Mouse (Mus musculus) G1E (cell line): ENCODE data around the gene BC067074. TPM values are rescaled to one million over a fixed set of nuclear protein-coding genes. Genes with fewer than 3 reads are reported as not detected.

Experiments
- ATAC-seq: 2 replicates; pipeline ENCODE4 v1.8.0; 2016; ENCODE audit warnings: mild to moderate bottlenecking; ENCODE audit not compliant: insufficient number of reproducible peaks, poor library complexity, low FRiP score, severe bottlenecking; ENCODE audit errors: extremely low read depth
- DNase-seq: peaks from one replicate; pipeline ENCODE4 v3.0.0; 2012; ENCODE audit warnings: low spot score
- H3K27me3 ChIP-seq: 2 replicates; pipeline ENCODE4 v1.6.1; 2012; ENCODE audit warnings: mild to moderate bottlenecking, low read length, inconsistent platforms; ENCODE audit not compliant: insufficient read depth
- H3K36me3 ChIP-seq: replicated peaks from 2 replicates; pipeline ENCODE3; 2012; ENCODE audit warnings: mild to moderate bottlenecking, inconsistent platforms
- H3K4me1 ChIP-seq: 2 replicates; pipeline ENCODE4 v1.6.1; 2012; ENCODE audit warnings: low read depth, low read length, inconsistent platforms, mixed read lengths; ENCODE audit not compliant: insufficient read depth
- H3K4me3 ChIP-seq: 2 replicates; pipeline ENCODE4 v1.5.1; 2012; ENCODE audit warnings: low read depth, mild to moderate bottlenecking, inconsistent platforms, low read length, moderate library complexity, mixed read lengths
- H3K9me3 ChIP-seq: replicated peaks from 2 replicates; pipeline ENCODE4 v1.6.1; 2012; ENCODE audit warnings: inconsistent platforms
- CTCF ChIP-seq: IDR thresholded peaks from 2 replicates; pipeline ENCODE4 v1.5.1; 2012; ENCODE audit warnings: low read depth, low read length, inconsistent platforms, mixed read lengths
- GATA1 ChIP-seq: IDR thresholded peaks from 2 replicates; pipeline ENCODE4 v1.6.1; 2012; ENCODE audit warnings: borderline replicate concordance, low read length, inconsistent platforms, mixed read lengths
- GATA2 ChIP-seq: IDR thresholded peaks from 2 replicates; pipeline ENCODE4 v1.6.1; 2012; ENCODE audit warnings: low read depth, low read length, inconsistent platforms, borderline replicate concordance
- POLR2AphosphoS5 ChIP-seq: IDR thresholded peaks from 2 replicates; pipeline ENCODE4 v1.6.1; 2012; ENCODE audit warnings: low read depth, low read length, inconsistent platforms; ENCODE audit not compliant: insufficient replicate concordance
- TAL1 ChIP-seq: conservative IDR thresholded peaks from 2 replicates; pipeline ENCODE4 v1.6.1; 2012; ENCODE audit warnings: low read depth, low read length, inconsistent platforms, mixed read lengths
- polyA plus RNA-seq: library from polyadenylated mRNA; stranded (reverse); fragments of >175 nt; gene quantifications from 2 replicates; pipeline ENCODE4 v1.2.3, GENCODE M21; 2012
- total RNA-seq, 2 experiments: library from RNA; stranded (forward) in 1 of 2; stranded (reverse) in 1 of 2; fragments of 200-1000 nt in 1 of 2; fragments of >200 nt in 1 of 2; fragmentation: Nextera tagmentation in 1 of 2; gene quantifications; 2 replicates each; pipeline ENCODE4 v1.2.3; 2014 to 2017

BC067074 gene
- total and polyA plus RNA-seq, 3 experiments, result 0.11 TPM; not detected in 2

GRCm38 (mm10) chr13:113421472-113421871 lies 128.5 kb downstream of the BC067074 start:
- Histone ChIP-seq H3K4me3 (no peak overlapping the region), H3K9me3 (no peaks in the 10 kb centered on the region), H3K27me3 (peaks cover 7% of the 10 kb centered on the region), H3K4me1 (no peaks in the 10 kb centered on the region), H3K36me3 (no peaks in the 10 kb centered on the region)
- ATAC-seq (no peak), DNase-seq (no peak)
- TF ChIP-seq POLR2AphosphoS5, result no peak
- no peak for TF ChIP-seq CTCF
- no peak for TF ChIP-seq GATA1

GRCm38 (mm10) chr13:113423825-113424224 lies 130.9 kb downstream of the BC067074 start:
- ATAC-seq, result no peak
- DNase-seq, result no peak
- H3K4me1 ChIP-seq, result no peaks in the 10 kb centered on the region
- H3K9me3 ChIP-seq, result no peaks in the 10 kb centered on the region
- H3K36me3 ChIP-seq, result no peaks in the 10 kb centered on the region
- TF ChIP-seq GATA2, result no peak
- TF ChIP-seq POLR2AphosphoS5, result no peak
- no peak for TF ChIP-seq GATA1
- no peak for TF ChIP-seq CTCF
- no peak for TF ChIP-seq TAL1
- peaks cover 7% of the 10 kb centered on the region for H3K27me3 ChIP-seq
- no peak overlapping the region for H3K4me3 ChIP-seq

DNA sequence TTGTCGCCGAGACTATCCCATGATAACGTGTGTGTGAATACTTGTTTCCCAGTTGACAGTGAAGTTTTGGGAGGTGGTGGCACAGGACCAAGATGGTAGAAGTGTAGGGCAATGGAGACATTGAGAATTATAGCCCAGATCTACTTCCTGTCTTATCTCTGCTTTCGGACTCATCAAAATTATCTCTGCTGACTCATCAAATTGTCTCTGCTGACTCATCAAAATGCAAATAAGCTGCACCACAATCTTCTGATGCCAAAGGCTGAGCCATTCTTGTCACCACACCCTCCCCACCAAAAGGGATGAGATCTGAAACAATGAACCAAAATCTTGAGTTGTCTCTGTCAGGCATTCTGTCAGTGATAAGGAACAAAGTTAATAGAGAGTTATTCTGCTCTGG lies 132.9 kb downstream of the BC067074 start:
- TF ChIP-seq POLR2AphosphoS5, result no peak
- TF ChIP-seq TAL1, result no peak
- no peak for TF ChIP-seq CTCF
- TF ChIP-seq GATA1, result no peak
- TF ChIP-seq GATA2, result no peak
- no peaks in the 10 kb centered on the region for H3K36me3 ChIP-seq
- no peak for DNase-seq
- H3K27me3 ChIP-seq, result peaks cover 8% of the 10 kb centered on the region
- ATAC-seq, result no peak
- no peaks in the 10 kb centered on the region for H3K4me1 ChIP-seq
- no peak overlapping the region for H3K4me3 ChIP-seq
- no peaks in the 10 kb centered on the region for H3K9me3 ChIP-seq

Other genes with a start within 250 kb of the BC067074 start
- not detected in 2 replicates for gene Gpx8, start 246.7 kb upstream of the BC067074 start, total RNA-seq (2014; fragmentation: Nextera tagmentation)
- gene Gpx8, start 246.7 kb upstream of the BC067074 start, total RNA-seq (2017), result 0.16 TPM in 1 of 2 replicates, not detected in the other
- not detected in 2 replicates for gene Gpx8, start 246.7 kb upstream of the BC067074 start, polyA plus RNA-seq
- not detected in 2 replicates for gene Gzma, start 192.2 kb upstream of the BC067074 start, total RNA-seq (2014; fragmentation: Nextera tagmentation)
- gene Gzma, start 192.2 kb upstream of the BC067074 start, total RNA-seq (2017), result not detected in 2 replicates
- not detected in 2 replicates for gene Gzma, start 192.2 kb upstream of the BC067074 start, polyA plus RNA-seq
- not detected in 2 replicates for gene Esm1, start 83.5 kb upstream of the BC067074 start, total RNA-seq (2014; fragmentation: Nextera tagmentation)
- gene Esm1, start 83.5 kb upstream of the BC067074 start, total RNA-seq (2017), result not detected in 2 replicates
- gene Esm1, start 83.5 kb upstream of the BC067074 start, polyA plus RNA-seq, result not detected in 2 replicates
- gene Gzmk, start 67.3 kb upstream of the BC067074 start, total RNA-seq (2014; fragmentation: Nextera tagmentation), result not detected in 2 replicates
- not detected in 2 replicates for gene Gzmk, start 67.3 kb upstream of the BC067074 start, total RNA-seq (2017)
- gene Gzmk, start 67.3 kb upstream of the BC067074 start, polyA plus RNA-seq, result not detected in 2 replicates